Mouse (Mus musculus) adrenal gland, adult 2 months (tissue): ENCODE results near the gene Gpr6. TPM values are rescaled to one million over a fixed set of nuclear protein-coding genes. Genes with fewer than 3 reads are reported as not detected.

Experiments
- polyA plus RNA-seq: library from polyadenylated mRNA; depleted of rRNA; stranded (reverse); fragments of >200 nt; gene quantifications from 2 replicates; pipeline ENCODE4 v1.2.3, GENCODE M21; 2012; rRNA removed
- total RNA-seq, 2 experiments: library from RNA; stranded (reverse); gene quantifications; 2 replicates each; pipeline ENCODE4 v1.2.3; 2021

Gpr6 gene
- total and polyA plus RNA-seq, 3 experiments, result not detected

Other genes with a start within 250 kb of the Gpr6 start
- gene Cdc40, start 189.0 kb downstream of the Gpr6 start, total RNA-seq, result 10 to 100 TPM; 21.8 to 24.9 TPM
- 13.4 and 17.5 TPM in 2 replicates for gene Cdc40, start 189.0 kb downstream of the Gpr6 start, polyA plus RNA-seq
- 1 to 10 TPM; 4.6 to 5.8 TPM for gene Wasf1, start 188.8 kb downstream of the Gpr6 start, total RNA-seq
- gene Wasf1, start 188.8 kb downstream of the Gpr6 start, polyA plus RNA-seq, result 2.7 and 3.4 TPM in 2 replicates
- gene Fig4, start 231.0 kb upstream of the Gpr6 start, total RNA-seq, result 10 to 100 TPM; 18.7 to 19.7 TPM
- 6.3 and 6.4 TPM in 2 replicates for gene Fig4, start 231.0 kb upstream of the Gpr6 start, polyA plus RNA-seq
- not detected for gene Ak9, start 231.7 kb upstream of the Gpr6 start, total RNA-seq
- not detected in 2 replicates for gene Ak9, start 231.7 kb upstream of the Gpr6 start, polyA plus RNA-seq